Mouse (Mus musculus): Measurements from ENCODE around the gene Galnt7. TPM values are rescaled to one million over a fixed set of nuclear protein-coding genes. Genes with fewer than 3 reads are reported as not detected.

Galnt7 gene
- total RNA-seq, 4 experiments from 2014 or later = 11.3 to 14.2 (median 12.7) TPM

DNA sequence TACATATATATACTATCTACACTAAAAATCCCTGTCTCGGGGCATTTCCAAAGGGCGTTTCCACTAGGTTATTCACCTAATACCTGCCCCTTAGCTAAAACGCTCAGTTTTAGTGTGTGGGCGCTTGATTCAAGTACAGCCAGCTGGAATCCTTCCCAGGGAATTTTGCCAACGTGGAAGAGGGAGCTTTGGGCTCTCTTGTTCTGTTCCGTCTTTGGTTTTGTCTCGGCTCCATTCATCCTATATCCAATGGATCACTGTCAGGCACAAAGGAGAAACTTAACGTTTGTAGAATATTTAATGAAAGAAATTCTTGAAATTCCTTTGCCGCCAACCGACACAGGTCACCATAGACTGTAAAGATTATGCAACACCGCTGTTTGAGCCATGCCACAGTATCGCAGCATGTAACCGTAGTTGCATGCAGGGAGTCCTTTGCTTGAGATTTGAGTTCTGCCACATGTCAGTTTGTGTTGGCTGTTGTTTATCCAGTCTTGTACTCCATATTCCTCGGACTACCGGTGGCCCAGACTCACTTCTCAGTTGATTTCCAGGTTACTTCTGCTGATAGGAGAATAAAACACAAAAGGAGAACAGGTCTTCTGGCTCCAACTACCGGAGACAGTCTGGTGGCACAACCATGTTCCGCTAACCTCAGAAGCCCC is 153.9 kb downstream of the Galnt7 start:
- DNase-seq = no peak

DNA sequence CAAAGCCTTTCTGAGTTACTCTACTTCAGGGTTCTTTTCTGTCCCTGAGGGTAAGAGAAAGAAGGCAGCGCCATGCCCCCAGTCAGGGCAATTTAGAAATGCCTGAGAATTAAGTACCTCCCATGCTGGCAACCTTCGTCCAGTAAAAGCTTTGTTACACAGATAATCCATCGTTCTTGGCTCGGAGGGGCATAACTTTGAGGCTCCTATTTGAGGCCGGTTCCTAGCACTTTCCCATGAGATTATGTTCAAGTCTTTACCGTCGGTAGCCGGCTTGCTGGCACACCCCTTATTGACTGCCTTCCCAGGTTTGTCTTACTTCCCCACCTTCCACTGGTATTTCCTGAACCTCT is 154.4 kb downstream of the Galnt7 start:
- no peak for DNase-seq

DNA sequence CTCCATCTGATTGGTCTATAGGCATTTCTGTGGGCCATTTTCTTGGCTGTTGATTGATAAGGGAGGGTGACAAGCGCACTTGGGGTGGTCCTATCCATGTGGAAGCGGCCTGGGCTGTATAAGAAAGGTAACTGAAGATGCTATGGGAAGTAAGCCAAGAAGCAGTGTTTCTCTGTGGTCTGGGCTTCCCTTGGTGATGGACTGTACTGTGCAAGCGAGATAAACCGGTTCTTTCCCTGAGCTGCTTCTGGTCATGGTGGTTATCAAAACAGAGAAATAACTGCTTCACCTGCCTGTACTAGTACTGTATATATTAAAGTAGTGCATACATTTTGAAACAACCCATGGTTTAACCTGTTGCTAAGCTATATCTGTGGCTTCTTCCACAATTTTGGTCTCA is 161.0 kb downstream of the Galnt7 start:
- no peak for DNase-seq

DNA sequence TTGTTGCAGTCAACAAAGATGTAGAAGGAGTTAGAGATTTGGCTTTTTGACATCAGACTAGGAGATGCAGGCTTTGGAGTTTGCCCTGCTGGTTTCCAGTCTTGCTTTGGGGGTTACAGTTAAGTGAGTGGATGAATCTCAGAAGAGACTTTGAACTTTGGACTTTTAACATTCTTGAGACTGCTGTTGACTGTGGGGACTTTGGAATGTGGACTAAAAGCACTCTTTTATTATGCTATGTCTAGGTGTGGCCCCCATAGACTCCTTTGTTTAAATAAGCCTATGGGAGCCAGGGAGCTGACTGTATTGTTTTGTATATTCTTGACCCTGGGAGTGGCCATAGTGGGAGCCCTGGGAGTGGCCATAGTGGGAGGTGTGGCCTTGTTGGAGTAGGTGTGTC is 162.9 kb downstream of the Galnt7 start:
- DNase-seq = no peak

DNA sequence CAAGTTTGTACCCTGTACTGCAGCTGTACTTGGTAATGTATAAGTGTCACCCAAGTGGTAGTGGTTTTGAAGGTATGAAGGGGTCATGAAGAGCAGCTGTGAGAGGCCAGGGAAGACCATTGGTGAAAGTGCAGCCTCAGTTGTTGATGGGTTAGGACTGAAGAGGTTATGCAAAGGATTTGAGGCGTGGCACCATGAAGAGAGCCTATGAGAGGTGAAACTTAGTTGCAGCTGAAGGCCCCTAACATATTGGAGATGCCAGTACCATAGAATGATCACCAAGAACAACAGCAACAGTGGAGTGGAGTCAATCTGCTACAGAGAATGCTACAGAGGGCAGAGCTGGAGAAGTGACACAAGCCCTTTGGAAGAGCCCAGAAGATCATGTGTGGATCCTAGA is 163.5 kb downstream of the Galnt7 start:
- DNase-seq = no peak

DNA sequence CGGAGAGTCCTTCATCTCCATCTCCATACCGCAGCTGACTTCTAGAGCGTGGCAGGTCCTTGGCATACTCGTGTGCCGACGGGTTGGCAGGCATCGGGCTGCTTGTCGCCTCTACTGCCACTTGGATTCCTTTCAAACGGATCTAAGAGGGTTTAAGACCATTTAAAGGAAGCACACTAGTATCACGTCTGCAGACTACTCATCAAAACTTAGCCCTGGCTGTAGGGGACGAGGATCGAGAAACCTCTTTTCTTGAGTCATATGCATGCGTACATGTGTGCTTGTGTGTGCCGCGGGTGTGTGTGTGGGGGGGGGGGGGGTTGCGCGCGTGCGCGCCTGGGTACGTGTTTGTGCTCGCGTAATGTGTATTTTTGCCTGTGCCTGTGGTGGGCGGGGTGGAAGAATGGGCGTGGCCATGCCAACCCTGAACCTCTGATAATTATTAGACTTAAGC is 164.5 kb downstream of the Galnt7 start:
- DNase-seq = peak; percentile 54

DNA sequence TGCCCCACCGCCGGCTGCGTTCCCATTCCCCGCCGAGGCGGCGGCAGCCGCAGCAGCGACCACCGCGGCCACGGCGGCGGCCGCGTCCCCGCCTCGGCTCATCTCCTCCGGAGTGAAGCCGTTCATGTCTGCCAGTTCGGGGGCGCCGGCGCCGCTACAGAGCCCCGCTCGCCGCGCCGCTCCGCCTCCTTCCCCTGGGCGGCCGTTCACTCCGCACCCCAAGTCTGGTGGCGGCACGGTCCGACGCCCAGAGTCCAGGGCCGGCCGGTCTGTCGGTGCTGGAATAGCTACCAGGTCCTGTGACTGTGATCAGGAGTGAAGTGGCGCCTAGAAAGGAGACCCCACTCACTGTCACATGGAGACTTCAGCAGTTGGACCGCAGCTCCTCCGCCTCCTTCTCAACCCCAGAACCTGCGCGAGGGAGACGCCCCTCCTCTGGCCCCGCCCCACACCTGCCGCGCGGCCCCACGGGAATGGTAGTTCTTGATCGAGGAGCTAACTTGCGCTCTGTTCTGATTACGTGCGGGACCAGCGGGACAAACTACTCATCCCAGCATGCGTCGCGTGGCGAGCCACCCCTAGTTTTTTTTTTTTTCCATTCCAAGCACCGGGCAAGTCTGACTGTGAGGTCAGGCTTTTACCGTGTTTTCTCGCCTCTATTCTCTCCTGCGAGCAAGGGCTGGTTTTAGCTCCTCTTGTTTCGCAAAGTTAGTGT is 165.2 kb downstream of the Galnt7 start, which contains the start of gene Sap30:
TSS of gene Sap30 (minus strand) at position 420 of the 715 bp plus-strand sequence.
- peak; percentile 99 for DNase-seq

DNA sequence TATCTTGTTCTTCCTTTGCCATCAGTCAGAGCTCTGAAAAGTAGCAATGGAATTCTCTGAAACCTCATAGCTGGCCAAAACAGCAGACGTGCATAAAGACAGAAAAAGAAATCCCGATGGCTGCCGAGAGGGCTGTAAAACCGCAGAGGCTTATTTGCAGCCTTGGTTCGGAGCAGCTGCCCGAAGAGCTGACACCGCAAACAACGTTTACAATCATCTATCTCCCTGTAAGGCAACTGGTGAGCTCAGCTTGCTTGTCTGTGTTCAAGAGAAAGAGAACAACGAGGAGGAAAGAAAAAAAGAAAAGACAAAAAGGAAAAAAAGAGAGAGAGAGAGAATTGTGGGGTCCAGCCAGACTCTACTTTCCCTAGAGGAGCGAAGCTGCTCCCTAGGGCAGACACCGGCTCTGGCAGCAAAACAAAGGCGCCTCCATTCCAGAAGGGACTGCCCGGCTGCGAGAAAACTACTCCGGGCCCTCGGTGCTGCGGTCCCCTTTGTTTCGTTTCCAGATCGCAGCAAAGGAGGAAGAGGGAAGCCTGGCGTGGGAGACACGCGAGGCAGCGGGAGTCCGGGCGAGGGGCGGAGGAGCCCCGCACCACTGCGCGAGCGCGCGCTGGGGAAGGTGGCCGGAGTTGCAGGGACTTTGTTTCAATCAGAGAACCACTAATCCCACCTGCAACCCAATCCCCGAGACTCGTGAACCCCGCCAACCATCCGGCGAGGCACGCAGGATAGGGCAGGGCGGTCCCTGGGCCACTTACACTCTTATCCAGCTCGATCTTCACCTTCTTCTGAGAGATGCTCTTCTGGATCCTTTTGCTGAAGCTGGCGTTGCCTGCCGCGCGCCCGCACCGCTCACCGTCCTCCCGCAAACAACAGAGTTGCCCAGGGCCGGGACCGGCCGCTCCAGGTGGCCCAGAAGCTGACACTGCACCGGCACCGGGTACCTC is 166.1 kb downstream of the Galnt7 start:
- peak; percentile 34 for DNase-seq

DNA sequence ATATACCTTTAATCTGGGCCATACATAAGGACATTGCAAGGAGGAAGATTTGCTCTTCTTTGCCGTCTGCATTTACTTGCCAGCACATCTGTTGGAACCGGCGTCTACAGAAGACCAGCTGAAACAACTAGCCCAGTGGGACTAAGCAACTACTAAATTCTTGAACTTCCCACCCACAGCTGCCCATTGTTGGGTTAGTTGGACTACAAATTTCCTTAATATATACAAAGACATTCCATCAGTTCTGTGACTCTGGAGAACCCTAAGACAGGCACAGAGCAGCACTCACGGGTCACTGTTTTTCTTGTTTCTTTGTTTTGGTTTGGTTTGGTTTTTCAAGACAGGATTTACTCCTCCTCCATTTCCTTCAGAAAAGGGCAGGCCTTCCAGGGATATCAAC is 172.2 kb downstream of the Galnt7 start:
- no peak for DNase-seq

DNA sequence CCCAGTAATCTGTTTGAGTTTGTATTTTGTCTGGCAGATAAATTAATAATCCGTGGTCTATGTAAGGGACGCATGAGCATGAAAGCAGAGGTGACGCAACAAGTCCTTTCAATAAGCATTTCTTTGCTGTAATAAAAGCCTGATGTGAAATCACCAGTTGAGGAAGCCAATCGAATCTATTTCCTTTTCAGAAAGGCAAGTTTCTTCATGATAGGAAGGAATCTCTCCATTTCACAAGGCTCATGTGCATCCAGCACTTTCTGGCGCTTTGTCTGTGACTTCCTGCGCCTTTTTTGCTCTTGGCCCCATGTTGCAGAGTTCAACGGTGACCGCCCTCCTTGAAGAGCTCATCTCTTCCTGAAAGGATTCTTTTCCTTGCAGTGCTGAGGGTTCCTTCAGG is 173.1 kb downstream of the Galnt7 start:
- no peak for DNase-seq

DNA sequence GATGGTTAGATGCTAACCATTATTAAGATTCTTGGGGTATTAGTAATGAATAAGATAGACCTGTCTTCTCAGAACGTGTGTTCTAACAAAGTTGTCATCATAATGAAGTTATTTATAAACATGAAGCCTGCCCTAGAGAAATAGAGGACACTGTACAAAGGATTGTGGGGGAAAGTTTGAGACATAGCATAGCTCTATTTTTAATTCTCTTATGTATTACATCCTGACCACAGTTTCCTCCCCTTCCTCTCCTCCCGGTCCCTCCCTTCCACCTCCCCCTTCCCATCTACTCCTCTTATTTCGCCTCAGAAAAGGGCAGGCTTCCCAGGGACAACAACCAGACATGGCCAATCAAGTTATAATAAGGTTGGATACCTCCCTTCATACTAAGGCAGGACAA is 174.4 kb downstream of the Galnt7 start:
- DNase-seq = no peak

Other genes with a start within 250 kb of the Galnt7 start
- under 1 TPM in 2 of 4 experiments, not detected in 2; 0.59 to 0.75 TPM for gene Scrg1, start 197.1 kb downstream of the Galnt7 start, total RNA-seq (2022)
- 10 to 100 TPM; 12.0 to 16.9 (median 12.8) TPM for gene Sap30, start 165.2 kb downstream of the Galnt7 start, total RNA-seq (2022)
- 10 to 100 TPM; 11.8 to 18.1 (median 14.3) TPM for gene Hmgb2, start 141.1 kb downstream of the Galnt7 start, total RNA-seq (2022)

Data from adrenal gland, adult 8-10 months (tissue).